Mouse (Mus musculus) E14TG2a.4 (cell line): ENCODE results near the gene Gne.
A peak's percentile ranks its signal among the peaks of the same experiment; 100 is the strongest.

Source experiments
- H3K27me3 ChIP-seq: 2 replicates; pipeline ENCODE4 v1.6.1; 2014; ENCODE audit warnings: low read length, control low read depth; ENCODE audit not compliant: insufficient read depth
- H3K36me3 ChIP-seq: 2 replicates; pipeline ENCODE4 v1.6.1; 2014; ENCODE audit warnings: low read length, control low read depth; ENCODE audit not compliant: insufficient read depth
- H3K4me1 ChIP-seq: replicated peaks from 2 replicates; pipeline ENCODE4 v1.6.1; 2014; ENCODE audit warnings: low read depth, low read length, control low read depth
- H3K4me3 ChIP-seq: replicated peaks from 2 replicates; pipeline ENCODE4 v1.5.1; 2014; ENCODE audit warnings: mild to moderate bottlenecking, low read length
- H3K9me3 ChIP-seq: 2 replicates; pipeline ENCODE4 v1.6.1; 2014; ENCODE audit warnings: low read length, control low read depth
- CTCF ChIP-seq: conservative IDR thresholded peaks from 2 replicates; pipeline ENCODE4 v1.5.1; 2014; ENCODE audit warnings: low read length
- NANOG ChIP-seq: IDR thresholded peaks from 2 replicates; pipeline ENCODE4 v1.6.1; 2014; ENCODE audit warnings: borderline replicate concordance, low read length, mixed read lengths
- POU5F1 ChIP-seq: IDR thresholded peaks from 2 replicates; pipeline ENCODE4 v1.6.1; 2014; ENCODE audit warnings: low read length, borderline replicate concordance

The Gne gene

DNA sequence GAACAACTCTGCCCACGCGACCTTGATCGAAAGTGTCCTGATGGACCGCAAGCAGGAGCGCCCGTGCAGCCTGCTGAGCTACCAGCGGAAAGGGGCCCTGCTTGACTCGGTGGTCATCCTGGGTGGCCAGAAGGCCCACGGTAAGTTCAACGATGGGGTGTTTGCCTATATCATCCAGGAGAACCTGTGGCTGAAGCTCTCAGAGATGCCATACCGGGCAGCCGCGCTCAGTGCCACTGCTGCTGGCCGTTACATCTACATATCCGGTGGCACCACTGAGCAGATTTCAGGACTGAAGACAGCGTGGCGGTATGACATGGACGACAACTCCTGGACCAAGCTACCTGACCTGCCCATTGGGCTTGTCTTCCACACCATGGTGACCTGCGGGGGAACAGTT, 99.7 kb downstream of the Gne start:
- Histone ChIP-seq H3K9me3 (no peaks in the 10 kb centered on the region), H3K4me1 (peaks cover 58% of the 10 kb centered on the region), H3K36me3 (peaks cover 13% of the 10 kb centered on the region), H3K4me3 (peak overlapping the region; percentile 52), H3K27me3 (peaks cover 35% of the 10 kb centered on the region)
- TF ChIP-seq NANOG = no peak
- TF ChIP-seq CTCF = no peak
- TF ChIP-seq POU5F1 = no peak
